Mouse (Mus musculus): ENCODE results near the gene Tenm2. TPM values are rescaled to one million over a fixed set of nuclear protein-coding genes. Genes with fewer than 3 reads are reported as not detected.

The Tenm2 gene
- polyA plus RNA-seq, 1 experiment from 2014 or later = 47.3 TPM

DNA sequence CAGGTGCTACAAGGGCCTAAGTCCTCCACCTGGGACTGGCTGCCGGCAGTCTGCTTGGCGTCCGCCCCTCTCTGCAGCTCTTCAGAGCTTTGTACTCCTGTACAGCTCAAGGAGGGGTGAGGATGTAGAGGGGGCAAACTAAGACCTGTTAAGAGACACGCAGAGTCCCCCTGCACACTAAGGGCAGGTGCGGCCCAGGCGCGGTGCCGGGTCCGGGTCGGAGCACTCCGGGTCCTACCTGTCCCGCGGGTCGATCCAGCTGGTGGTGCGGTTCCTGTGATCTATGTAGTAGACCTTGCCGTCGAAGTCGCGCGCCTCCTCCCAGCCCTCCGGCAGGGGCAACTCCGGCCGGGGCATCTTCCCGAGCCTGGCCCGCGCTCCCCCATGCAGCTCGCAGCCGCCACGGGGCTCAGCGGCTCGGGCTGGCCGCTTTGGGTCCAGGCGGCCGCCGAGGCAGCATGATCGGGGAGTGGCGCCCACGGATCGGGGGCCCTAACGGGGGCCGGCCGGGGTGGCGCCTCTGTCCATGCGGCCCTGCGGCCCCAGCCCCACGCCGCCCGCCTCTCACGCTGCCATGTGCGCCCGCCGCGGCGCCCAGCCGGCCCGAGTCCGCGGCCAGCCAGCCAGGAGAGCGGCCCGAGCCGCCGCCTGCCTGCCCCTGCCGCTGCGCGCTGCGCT, 1255.9 kb downstream of the Tenm2 start:
- Histone ChIP-seq H3K27ac (peak overlapping the region; percentile 39; the same call in 1 of the 2 replicates), H3K4me2 (replicated peaks) (peak overlapping the region; percentile 80), H3K36me3 (no peaks in the 10 kb centered on the region), H3K27me3 (peaks cover 15% of the 10 kb centered on the region), H3K4me1 (replicated peaks) (peaks cover 48% of the 10 kb centered on the region), H3K4me3 (replicated peaks) (peak overlapping the region; percentile 80), H3K9ac (replicated peaks) (peak overlapping the region; percentile 88), H3K9me3 (no peaks in the 10 kb centered on the region)
- ATAC-seq = peak; percentile 71
- under 1% methylated on average over 54 of the region's 66 CpGs for WGBS

DNA sequence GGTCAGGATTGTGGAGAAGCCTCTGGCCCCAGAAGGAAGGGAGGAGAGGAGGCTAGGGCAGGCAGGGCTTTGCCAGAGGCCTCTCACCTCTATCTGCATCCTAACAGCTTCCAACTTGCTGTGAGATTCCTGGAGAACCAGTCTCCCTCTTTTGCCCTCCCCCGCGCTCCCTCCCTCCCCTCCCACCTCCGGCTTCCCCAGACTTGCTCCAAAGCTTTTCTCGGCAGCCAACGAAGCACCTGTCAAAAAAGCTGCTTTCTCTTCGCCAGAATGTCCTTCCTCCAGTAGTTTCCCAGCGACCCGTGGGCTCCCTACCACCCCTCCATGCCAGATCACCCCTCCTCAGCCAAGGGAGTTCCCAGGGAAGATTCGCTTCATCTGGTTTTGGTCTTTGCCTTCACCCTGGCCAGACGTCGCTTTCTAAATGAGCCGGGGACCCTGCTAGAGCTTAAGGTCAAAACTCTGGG, 1256.5 kb downstream of the Tenm2 start:
- no peaks in the 10 kb centered on the region for H3K9me3 ChIP-seq
- peak overlapping the region; percentile 80 for H3K4me3 ChIP-seq (replicated peaks)
- H3K4me1 ChIP-seq (replicated peaks) = peaks cover 48% of the 10 kb centered on the region
- H3K4me2 ChIP-seq (replicated peaks) = peak overlapping the region; percentile 80
- no peaks in the 10 kb centered on the region for H3K36me3 ChIP-seq
- H3K27me3 ChIP-seq = peaks cover 15% of the 10 kb centered on the region
- no peak overlapping the region for H3K27ac ChIP-seq
- 0% methylated on average over 12 of the region's 12 CpGs for WGBS
- no peak; the same call in 1 of the 2 replicates for ATAC-seq
- peak overlapping the region; percentile 88 for H3K9ac ChIP-seq (replicated peaks)

DNA sequence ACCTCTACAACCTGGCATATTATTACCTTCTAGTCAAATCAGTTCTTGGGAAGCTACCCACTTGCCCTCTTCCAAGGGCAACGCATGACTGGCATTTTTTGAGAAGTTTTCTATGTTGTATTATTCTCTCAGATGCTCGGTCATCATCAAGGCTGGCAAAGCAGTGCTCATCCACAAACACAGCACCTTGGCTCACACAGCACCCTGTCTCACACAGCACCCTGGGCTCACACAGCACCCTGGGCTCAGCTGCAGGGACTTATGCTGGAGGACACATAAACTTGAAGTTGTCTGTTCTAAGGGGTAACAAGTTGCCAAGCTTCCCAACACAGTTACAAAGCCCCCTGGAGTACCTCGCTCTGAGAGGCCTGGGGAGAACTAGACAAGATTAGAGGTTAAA, 1258.0 kb downstream of the Tenm2 start:
- H3K27ac ChIP-seq = no peak overlapping the region
- H3K9me3 ChIP-seq = no peaks in the 10 kb centered on the region
- peaks cover 62% of the 10 kb centered on the region for H3K4me1 ChIP-seq (replicated peaks)
- no peaks in the 10 kb centered on the region for H3K36me3 ChIP-seq
- 0 out of 2 replicates have a peak overlapping the region, but pooled peaks have one; percentile 11 for H3K4me3 ChIP-seq (replicated peaks)
- H3K9ac ChIP-seq (replicated peaks) = no peak overlapping the region
- WGBS = 76% methylated on average over 3 of the region's 3 CpGs
- peak overlapping the region; percentile 80 for H3K4me2 ChIP-seq (replicated peaks)
- peaks cover 15% of the 10 kb centered on the region for H3K27me3 ChIP-seq
- ATAC-seq = no peak

DNA sequence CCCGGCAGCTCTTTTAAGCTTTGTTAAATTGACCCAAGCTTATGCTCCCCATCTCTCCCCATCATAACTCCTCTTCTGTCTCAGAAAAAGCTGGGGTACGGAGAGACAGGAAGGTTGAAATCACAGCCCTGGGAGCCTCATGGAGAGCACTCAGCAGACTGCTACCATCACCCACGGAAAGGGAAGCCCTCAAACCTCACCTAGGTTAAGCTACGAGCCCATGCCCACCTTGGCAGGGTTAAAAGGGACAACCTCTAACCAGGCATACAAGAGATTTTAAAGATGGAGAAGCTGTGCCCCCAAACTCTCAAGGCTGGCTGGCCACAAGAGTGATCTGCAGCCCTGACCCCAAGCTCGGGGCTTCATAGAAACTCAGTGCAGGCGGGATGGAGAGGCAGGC, 1258.7 kb downstream of the Tenm2 start:
- 34% methylated on average over 6 of the region's 6 CpGs for WGBS
- Histone ChIP-seq H3K27ac (peak overlapping the region; percentile 32), H3K9ac (replicated peaks) (peak overlapping the region; percentile 3; the same call in 1 of the 2 replicates), H3K36me3 (no peaks in the 10 kb centered on the region), H3K4me1 (replicated peaks) (peaks cover 70% of the 10 kb centered on the region), H3K27me3 (peaks cover 14% of the 10 kb centered on the region), H3K4me3 (replicated peaks) (peak overlapping the region; percentile 11; the same call in 1 of the 2 replicates), H3K9me3 (no peaks in the 10 kb centered on the region), H3K4me2 (replicated peaks) (peak overlapping the region; percentile 80)
- no peak for ATAC-seq

DNA sequence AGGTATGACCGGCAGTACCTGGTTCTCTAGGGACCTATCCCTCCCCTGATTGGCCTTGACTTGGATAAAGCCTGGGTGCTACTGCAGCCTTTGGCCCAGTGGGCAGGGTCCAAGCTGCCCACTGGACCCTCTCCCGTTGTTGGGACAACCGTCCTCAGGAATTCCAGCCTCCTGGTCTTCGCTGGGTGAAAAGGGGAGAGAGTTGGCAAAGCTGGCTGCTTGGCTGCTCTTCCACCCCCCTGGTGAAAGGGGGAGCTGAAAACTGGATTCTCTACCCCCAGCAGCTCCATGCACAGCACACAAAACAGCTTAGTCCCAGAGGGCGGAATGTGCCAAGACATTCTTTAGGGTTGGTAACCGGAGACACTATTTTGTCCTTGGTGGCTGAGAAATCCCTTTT, 1259.3 kb downstream of the Tenm2 start:
- Histone ChIP-seq H3K9ac (replicated peaks) (no peak overlapping the region), H3K27ac (peak overlapping the region; percentile 31), H3K4me1 (replicated peaks) (peaks cover 74% of the 10 kb centered on the region), H3K4me3 (replicated peaks) (peak overlapping the region; percentile 5; the same call in 1 of the 2 replicates), H3K27me3 (peaks cover 8% of the 10 kb centered on the region), H3K9me3 (no peaks in the 10 kb centered on the region), H3K36me3 (no peaks in the 10 kb centered on the region), H3K4me2 (replicated peaks) (peak overlapping the region; percentile 80; the same call in 1 of the 2 replicates)
- ATAC-seq = peak; percentile 49
- 15% methylated on average over 6 of the region's 6 CpGs for WGBS

DNA sequence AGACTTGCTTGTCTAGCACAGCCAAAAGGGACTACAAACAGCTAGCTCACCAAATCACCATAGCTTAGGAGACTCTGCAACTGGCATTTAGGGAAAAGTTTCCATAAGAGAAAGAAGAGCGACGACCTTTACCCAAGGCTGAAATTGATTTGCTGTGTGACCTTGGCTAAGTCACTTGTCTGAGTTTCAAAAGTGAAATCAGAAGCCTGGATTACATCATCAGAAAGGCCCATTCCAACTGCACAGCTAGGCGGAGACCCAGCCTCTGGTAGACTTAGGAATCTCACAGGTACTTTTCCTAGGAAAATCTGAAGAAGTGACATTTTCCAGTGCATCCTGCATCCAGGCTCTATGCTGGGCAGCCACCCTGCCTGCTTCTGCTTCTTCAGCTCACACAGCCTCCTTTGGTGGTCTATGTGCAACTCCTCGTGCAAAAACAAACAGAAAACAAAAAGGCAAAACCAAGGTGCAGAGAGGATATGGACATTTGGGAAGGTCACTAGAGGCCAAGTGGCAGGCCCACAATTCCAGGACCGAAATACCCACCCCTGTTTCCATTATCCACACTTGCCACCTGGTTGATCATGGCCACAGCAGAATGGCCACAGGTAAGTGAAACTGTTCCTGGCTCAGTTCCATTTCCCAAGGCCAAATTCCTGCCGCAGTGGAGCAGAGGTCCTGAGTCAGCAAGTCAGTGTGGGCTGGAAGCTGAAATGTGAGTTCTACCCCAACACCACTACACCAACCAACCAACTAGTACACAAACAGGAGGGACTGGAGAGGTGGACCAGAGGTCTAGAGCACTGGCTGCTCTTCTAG, 1260.9 kb downstream of the Tenm2 start:
- whole genome bisulfite sequencing = 81% methylated on average over 6 of the region's 6 CpGs
- Histone ChIP-seq H3K4me1 (replicated peaks) (peaks cover 70% of the 10 kb centered on the region), H3K27ac (no peak overlapping the region), H3K36me3 (no peaks in the 10 kb centered on the region), H3K27me3 (peaks cover 5% of the 10 kb centered on the region; the same call in 1 of the 2 replicates), H3K4me2 (replicated peaks) (no peak overlapping the region), H3K9ac (replicated peaks) (no peak overlapping the region), H3K4me3 (replicated peaks) (no peak overlapping the region), H3K9me3 (no peaks in the 10 kb centered on the region)
- ATAC-seq = no peak

DNA sequence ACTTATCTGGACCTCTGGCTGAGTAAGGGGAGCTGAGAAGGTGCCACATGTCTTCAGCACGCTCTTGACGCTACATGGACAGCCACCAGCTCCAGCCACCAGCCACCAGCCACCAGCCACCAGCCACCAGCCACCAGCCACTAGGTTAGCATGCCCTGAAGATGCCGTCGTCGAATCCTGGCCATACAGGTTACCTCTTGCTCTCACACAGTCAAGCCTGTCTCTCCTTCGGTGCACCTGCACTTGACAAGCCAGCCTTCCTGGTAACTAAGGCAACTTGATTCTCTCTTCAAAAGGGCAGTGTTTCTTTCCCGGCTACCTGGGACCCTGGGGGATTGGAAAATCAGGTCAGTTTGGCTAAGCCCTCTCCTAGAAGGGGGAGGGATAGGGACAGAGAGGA, 1262.6 kb downstream of the Tenm2 start:
- no peak overlapping the region for H3K4me3 ChIP-seq (replicated peaks)
- H3K9ac ChIP-seq (replicated peaks) = no peak overlapping the region
- H3K9me3 ChIP-seq = no peaks in the 10 kb centered on the region
- no peaks in the 10 kb centered on the region for H3K36me3 ChIP-seq
- H3K27me3 ChIP-seq = no peaks in the 10 kb centered on the region
- H3K27ac ChIP-seq = no peak overlapping the region
- ATAC-seq = no peak
- H3K4me2 ChIP-seq (replicated peaks) = peak overlapping the region; percentile 26; the same call in 1 of the 2 replicates
- H3K4me1 ChIP-seq (replicated peaks) = peaks cover 53% of the 10 kb centered on the region
- 20% methylated on average over 7 of the region's 7 CpGs for WGBS

DNA sequence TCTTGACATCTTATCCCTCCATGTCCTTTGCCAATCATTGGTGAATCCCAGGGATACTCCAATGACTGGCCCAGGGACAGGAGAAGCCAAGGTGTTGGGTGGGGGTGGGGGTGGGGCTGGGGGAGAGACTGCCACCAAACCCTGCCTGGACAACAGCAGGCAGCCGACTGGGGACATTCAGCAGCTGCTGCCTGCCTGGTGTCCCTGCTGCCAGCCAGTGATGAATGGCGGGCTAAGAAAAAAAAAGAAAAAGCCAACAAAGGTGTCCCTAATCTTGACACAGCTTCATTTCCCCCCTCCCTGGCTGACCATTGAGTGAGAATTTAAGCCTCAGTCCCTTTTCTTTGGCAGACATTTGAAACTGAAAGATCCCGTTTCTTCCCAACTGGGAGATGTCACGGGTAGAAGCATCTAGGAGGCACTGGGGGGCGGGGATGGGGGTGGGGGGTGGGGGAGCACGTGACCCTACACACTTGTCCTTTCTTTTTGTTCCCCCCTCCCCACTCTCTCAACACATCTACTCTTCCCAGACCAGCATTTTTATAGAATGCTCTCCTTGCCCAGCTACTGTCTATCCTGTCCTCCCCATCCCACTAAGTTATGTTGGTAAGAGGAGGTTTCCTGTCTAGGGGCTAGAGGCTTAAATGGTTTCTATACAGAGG, 1263.4 kb downstream of the Tenm2 start:
- no peak overlapping the region for H3K9ac ChIP-seq (replicated peaks)
- peaks cover 46% of the 10 kb centered on the region for H3K4me1 ChIP-seq (replicated peaks)
- ATAC-seq = peak; percentile 57
- peak overlapping the region; percentile 26 for H3K4me2 ChIP-seq (replicated peaks)
- H3K4me3 ChIP-seq (replicated peaks) = no peak overlapping the region
- 2% methylated on average over 6 of the region's 6 CpGs for WGBS
- no peaks in the 10 kb centered on the region for H3K27me3 ChIP-seq
- no peaks in the 10 kb centered on the region for H3K36me3 ChIP-seq
- H3K9me3 ChIP-seq = no peaks in the 10 kb centered on the region
- peak overlapping the region; percentile 48 for H3K27ac ChIP-seq

DNA sequence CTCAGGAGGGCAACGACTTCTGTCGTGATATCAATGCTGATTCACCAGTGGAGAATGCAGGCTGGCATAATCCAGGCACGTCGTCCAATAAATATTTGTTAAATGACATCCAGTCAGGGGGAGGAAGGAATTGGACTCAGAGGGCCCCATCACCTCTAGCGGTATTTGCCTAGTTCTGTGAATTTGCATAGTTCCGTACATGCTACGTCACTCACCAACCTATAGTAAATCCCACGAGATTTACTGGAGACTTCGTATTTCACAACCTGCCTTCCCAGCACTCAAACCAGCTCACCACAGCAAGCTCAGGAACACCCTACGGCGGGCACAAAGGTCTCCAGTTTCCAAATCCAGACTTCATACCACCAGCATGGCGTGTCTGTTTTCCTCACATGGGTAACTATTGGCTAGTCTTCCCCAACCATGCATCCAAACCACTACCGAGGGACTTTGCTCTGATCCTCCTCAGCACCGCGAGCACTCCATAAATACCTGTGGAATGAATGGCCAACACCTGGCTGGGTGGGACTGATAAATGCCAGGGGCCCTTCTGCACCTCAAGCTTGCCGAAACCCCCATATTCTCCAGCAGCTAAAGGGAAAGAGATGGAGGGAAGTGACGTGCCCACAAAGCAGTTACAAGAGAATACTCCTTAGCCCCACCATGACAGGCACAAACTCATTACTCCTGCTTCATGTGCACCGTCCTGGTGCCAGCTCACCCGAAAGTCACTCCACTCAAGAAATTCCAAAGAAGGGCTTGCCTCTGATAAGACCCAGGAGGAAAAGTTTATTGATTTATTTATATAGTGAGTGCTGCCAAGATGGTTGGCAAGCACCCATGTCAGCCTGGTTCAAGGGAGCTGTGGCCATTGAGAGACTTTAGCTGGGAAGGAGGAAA, 1264.7 kb downstream of the Tenm2 start:
- no peaks in the 10 kb centered on the region for H3K27me3 ChIP-seq
- H3K4me3 ChIP-seq (replicated peaks) = no peak overlapping the region
- no peaks in the 10 kb centered on the region for H3K9me3 ChIP-seq
- no peak overlapping the region for H3K27ac ChIP-seq
- H3K4me2 ChIP-seq (replicated peaks) = no peak overlapping the region
- no peak overlapping the region for H3K9ac ChIP-seq (replicated peaks)
- WGBS = 91% methylated on average over 19 of the region's 19 CpGs
- peaks cover 32% of the 10 kb centered on the region for H3K4me1 ChIP-seq (replicated peaks)
- no peak for ATAC-seq
- H3K36me3 ChIP-seq = no peaks in the 10 kb centered on the region

DNA sequence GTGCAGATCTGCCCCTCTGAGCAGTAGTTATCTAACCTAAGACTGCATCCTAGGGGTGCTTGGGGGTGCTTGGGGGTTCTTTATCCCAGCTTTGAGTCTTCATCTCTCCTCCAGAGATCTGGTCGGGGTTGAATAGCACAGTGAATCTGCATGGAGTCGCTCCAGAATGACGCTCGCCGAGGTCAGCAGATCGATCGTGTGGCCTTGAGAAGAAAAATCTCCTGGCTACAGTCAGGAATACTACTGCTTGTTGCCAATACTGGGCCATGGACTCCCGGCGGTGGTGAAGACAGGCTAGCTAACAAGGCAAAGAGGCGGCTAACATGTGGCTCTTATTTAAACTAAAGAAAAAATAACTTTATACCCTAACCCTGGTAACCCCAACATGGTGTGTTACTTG, 1267.5 kb downstream of the Tenm2 start:
- Histone ChIP-seq H3K27me3 (no peaks in the 10 kb centered on the region), H3K4me2 (replicated peaks) (no peak overlapping the region), H3K36me3 (no peaks in the 10 kb centered on the region), H3K9ac (replicated peaks) (no peak overlapping the region), H3K4me3 (replicated peaks) (no peak overlapping the region), H3K9me3 (no peaks in the 10 kb centered on the region), H3K4me1 (replicated peaks) (peaks cover 18% of the 10 kb centered on the region), H3K27ac (no peak overlapping the region)
- WGBS = 96% methylated on average over 10 of the region's 10 CpGs
- no peak for ATAC-seq

DNA sequence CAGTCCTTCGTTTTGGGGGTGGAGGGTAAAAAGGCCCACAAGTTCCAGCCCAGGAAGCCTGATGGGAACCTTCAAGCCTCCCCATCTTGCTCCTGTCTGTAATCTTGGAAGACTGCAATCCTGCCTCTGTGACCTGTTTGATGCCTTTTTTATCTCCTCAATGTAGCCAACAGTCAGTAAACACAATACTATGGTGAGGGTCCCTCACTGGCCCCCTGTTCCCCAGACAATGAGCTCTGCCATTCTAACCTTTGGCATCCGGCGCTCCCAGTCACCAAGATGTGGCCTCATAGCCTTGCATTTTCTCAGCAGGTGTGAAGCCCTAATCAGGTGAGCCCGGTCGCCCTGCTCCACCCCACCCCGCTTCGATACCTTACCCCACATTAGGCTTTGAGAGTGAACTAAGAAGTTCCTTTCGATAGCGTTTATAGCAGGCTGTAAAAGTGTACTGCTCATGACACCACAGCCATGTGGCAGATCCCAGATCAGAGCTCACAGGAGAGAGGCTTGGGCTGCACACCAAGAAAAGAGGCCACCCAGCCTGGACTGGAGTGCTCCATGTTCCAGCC, 1271.7 kb downstream of the Tenm2 start:
- Histone ChIP-seq H3K4me2 (replicated peaks) (no peak overlapping the region), H3K27ac (no peak overlapping the region), H3K27me3 (no peaks in the 10 kb centered on the region), H3K4me3 (replicated peaks) (no peak overlapping the region), H3K4me1 (replicated peaks) (peaks cover 11% of the 10 kb centered on the region), H3K9me3 (no peaks in the 10 kb centered on the region), H3K36me3 (no peaks in the 10 kb centered on the region), H3K9ac (replicated peaks) (no peak overlapping the region)
- no peak for ATAC-seq
- WGBS = 87% methylated on average over 9 of the region's 9 CpGs

All from midbrain, embryonic 13.5 days (tissue).